Mouse (Mus musculus) urinary bladder, adult 18-20 months (tissue): ENCODE measurements around the gene Lad1.

ENCODE experiments used
- DNase-seq, 2 experiments: peaks; one replicate each; pipeline ENCODE4 v3.0.0; 2022; ENCODE audit warnings: low spot score in 2 of 2, mixed read lengths in 2 of 2

The Lad1 gene

DNA sequence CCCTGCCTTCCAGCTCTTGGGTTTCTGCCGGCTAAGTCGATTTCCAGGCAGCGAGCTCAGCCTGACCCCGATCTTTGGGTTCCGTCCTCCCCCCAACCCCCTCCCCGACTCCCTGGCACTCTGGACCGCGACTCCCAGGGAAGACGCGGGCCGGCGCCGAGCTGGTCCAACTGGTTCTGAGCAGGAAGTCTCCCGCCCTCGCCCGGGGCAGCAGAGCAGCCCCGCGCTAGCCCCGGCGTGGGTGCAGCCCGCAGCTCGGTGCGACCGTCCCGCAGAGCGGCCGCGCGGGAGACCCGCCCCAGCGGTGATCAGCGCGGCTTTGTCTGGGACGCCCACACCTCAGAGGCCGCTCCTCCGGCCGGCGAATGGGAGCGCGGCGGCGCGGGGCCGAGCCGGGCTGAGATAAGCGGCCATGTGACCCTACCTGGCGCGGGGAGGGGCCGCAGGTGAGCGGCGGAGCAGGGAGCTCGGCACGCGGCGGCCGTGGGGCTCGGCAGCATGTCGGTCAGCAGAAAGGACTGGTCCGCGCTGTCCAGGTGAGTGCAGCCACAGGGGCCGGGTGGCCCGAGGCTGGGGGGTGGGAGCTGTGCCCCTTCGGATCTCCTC lies at the start of gene Lad1:
TSS of gene Lad1 (plus strand) at position 118 of the 606 bp plus-strand sequence.
- DNase-seq: peak; percentile 70 to 77

DNA sequence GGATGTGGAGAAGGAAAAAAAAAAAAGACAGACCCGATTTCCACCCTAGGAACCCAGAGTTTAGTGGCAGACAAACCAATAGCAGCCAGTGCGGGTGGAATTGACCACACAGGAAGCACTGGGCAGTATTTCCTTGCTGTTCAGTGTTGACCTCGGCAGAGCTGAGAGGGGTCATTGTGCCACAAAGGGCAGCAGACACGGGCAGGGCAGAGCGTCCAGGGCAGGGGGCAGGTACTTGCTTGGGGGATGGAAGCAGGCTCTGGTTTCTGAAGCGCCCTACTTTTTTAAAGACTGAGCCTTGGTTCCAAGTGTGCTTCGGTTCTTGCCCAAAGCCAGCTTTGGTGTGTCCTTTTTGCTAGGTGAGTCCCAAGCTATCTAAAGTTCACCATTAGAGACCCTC lies 48.2 kb upstream of the Lad1 start:
- DNase-seq: no peak

DNA sequence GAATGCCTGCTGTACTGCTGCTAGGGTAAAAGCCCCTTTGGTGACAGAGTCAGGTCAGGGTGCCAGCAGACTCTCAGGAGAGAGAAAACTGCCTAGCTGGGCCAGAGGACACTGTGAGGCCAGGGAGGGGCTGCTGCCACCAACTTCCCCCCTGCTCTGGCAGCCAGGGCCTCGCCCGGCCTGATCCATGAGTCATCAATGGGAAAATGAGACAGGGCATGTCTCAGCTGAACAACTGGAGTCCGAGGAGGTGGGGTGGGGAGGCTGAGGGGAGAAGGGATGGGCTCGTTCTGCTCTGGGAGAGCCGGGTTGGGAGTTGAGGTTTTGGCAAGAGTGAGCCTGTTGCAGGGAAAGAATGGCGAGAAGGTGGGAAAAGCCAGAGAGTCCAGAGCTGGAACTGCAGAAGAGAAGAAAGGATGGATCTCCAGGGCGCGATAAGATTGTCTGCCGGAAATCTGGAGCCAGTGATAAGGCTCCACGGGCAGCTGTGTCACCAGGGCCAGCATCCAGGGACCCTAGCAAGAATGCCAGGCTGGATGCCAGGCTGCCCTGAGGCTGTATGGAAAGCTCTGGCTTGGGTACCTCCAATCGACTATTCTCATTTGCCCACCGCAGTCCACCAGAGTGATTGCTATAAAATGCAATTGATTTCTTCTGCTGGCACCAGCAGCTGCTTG lies 47.4 kb upstream of the Lad1 start:
- DNase-seq: peak; percentile 51 to 84

- no peak for DNase-seq
Observed at GRCm38 (mm10) chr1:135771573-135771970, 46.8 kb upstream of the Lad1 start.

- no peak for DNase-seq
Observed at GRCm38 (mm10) chr1:135776596-135776995, 41.8 kb upstream of the Lad1 start.

GRCm38 (mm10) chr1:135777046-135777445 lies 41.4 kb upstream of the Lad1 start:
- DNase-seq: no peak

- DNase-seq: no peak
Observed at GRCm38 (mm10) chr1:135778780-135779535, 39.4 kb upstream of the Lad1 start, which contains the start of gene Tnni1. TSS of gene Tnni1 (plus strand) at chr1:135779434.

DNA sequence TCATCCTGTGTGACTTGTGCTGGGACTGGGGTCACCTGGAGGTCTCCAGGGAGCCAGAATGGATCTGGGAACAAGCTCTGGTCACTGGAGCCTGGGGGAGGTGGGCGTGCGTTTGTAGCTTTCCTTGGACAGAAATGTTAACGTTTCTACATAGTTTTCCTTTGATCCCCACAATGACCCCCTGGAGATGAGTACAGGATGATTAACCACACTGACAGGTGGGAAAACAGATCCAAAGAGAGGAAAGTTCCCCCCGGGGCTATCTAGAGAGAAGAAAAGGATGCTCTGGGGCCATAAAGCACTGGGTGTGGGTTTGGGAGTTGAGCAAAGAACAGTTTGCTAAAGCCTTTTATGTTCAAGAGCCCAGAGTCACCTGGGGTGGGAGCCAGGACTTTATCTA lies 37.7 kb upstream of the Lad1 start:
- no peak for DNase-seq

GRCm38 (mm10) chr1:135781220-135781619 lies 37.2 kb upstream of the Lad1 start:
- peak; percentile 62 to 65 for DNase-seq

DNA sequence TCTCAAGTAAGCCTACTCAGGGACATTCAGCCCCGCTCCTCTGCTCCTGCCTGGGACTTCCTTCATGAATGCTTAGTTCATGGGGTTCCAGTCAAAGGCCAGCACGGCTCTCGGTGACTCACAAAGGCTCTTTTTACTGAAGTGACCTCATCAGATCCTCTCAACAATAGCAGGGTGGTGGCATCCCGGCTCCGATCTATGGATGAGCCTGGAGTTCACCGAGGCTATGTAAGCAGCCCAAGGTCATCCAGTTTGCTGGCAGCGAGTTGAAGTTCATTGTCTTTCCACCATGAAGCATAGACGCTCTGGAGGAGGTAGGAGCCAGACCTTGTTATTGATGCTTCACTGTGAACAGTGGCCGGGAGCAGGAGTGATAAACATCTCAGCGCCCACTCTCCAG lies 35.6 kb upstream of the Lad1 start:
- DNase-seq: no peak

DNA sequence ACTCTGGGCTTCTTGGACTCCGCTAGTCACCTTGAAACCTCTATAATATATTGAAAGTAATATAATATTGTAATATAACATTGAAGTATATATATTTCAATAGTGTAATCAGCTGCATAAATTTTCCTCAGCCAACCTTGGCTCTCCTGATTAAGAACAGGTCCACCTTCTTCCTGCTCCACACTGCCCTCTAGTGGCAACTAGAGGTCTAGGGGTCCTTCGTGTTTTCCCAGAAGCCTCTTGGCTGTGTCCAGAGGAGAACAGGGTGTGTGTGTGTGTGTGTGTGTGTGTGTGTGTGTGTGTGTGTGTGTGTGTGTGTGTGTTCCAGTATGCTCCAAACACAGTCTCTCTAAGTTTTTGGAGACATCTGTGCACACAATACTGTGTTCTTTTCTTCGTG lies 30.6 kb upstream of the Lad1 start:
- DNase-seq: peak; percentile 43 to 66

GRCm38 (mm10) chr1:135788708-135789107 lies 29.7 kb upstream of the Lad1 start:
- DNase-seq: peak; percentile 43 to 60

- DNase-seq: peak in 1 of 2 experiments; percentile 67
Observed at GRCm38 (mm10) chr1:135789815-135790214, 28.6 kb upstream of the Lad1 start.

DNA sequence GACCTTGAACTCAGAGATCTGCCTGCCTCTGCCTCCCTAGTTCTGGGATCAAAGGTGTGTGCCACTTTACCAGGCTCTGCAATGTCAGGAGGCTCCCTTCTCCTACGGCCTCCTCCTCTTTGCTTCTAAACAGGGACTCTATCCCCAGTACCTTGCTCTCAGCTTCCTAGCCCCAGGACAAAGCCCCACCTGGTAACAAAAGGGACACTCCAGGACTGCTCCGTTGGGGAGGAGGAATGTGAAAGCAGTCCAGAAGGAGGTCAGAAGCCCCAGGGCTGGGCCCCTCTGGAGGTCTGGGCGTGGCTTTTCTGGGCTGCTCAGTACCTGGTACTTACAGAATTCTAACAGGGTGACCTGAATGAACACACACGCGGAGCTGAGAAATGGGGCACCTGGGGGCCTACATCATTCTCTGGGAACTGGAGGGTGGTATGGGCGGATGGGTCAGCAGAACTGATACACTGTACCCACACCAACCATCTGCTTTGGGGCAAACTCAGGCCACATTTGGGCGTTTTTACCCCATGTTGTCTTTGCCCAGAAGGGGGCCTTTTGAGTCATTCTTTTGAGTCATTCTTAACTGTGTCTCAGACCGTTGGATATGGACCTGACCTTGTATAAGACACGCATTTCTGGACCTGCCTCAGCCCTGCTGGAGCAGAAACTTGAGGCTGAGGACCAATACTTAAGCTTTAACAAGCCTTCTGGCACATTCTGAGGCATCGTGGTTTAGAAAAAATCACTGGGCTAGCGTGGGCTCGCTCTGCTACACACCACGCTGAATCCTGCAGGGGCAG lies 26.1 kb upstream of the Lad1 start:
- no peak for DNase-seq

GRCm38 (mm10) chr1:135793370-135794215 lies 24.8 kb upstream of the Lad1 start:
- peak; percentile 74 to 78 for DNase-seq

- peak in 1 of 2 experiments; percentile 55 for DNase-seq
Observed at GRCm38 (mm10) chr1:135794216-135795134, 23.9 kb upstream of the Lad1 start.

DNA sequence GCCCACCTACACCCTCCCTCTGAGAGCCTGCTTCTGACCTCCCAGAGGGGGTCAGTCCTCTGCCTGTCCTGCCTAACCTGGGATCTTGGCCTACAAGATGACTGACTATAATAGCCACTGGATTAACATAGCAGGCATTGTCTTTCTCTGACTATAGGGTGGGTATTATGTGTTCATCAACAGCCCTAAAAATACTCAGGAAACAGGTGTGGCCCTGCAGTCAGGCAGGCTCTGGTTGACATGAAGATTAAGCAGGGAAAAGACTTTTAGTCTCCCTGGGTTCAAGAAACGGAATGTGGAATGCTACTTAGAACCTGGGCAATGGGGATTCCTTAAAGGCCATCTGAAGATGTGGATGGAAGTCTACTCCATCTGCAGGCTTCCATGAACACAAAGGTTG lies 19.9 kb upstream of the Lad1 start:
- DNase-seq: no peak

GRCm38 (mm10) chr1:135799109-135799627 lies 19.2 kb upstream of the Lad1 start:
- no peak for DNase-seq

GRCm38 (mm10) chr1:135800192-135800950 lies 18.0 kb upstream of the Lad1 start:
- DNase-seq: no peak
